Mouse (Mus musculus) kidney, embryonic 15.5 days (tissue): ENCODE measurements around the gene Exoc4. TPM values are rescaled to one million over a fixed set of nuclear protein-coding genes. Genes with fewer than 3 reads are reported as not detected.

Experiments
- ATAC-seq: fragments of 200-750 bp; cut with Nextera tagmentation; replicated peaks from 2 replicates; pipeline ENCODE4 v1.8.0; 2017; ENCODE audit warnings: moderate TSS enrichment; ENCODE audit not compliant: low FRiP score
- H3K27ac ChIP-seq: fragments of 300-500 bp; sonication (generic); 2 replicates; pipeline ENCODE4 v1.5.1; 2015; ENCODE audit warnings: mild to moderate bottlenecking, inconsistent platforms
- H3K27me3 ChIP-seq: fragments of 300-500 bp; sonication (generic); 2 replicates; pipeline ENCODE4 v1.6.1; 2015; ENCODE audit warnings: inconsistent platforms
- H3K36me3 ChIP-seq: fragments of 300-500 bp; sonication (generic); 2 replicates; pipeline ENCODE4 v1.6.1; 2015; ENCODE audit warnings: inconsistent platforms
- H3K4me1 ChIP-seq: fragments of 300-500 bp; sonication (generic); 2 replicates; pipeline ENCODE4 v1.6.1; 2015; ENCODE audit warnings: inconsistent platforms
- H3K4me2 ChIP-seq: fragments of 300-500 bp; sonication (generic); 2 replicates; pipeline ENCODE4 v1.6.1; 2015; ENCODE audit warnings: moderate library complexity, mild to moderate bottlenecking, inconsistent platforms
- H3K4me3 ChIP-seq: fragments of 300-500 bp; sonication (generic); replicated peaks from 2 replicates; pipeline ENCODE4 v1.5.1; 2015; ENCODE audit warnings: mild to moderate bottlenecking, inconsistent platforms
- H3K9ac ChIP-seq: fragments of 300-500 bp; sonication (generic); 2 replicates; pipeline ENCODE4 v1.6.1; 2015; ENCODE audit warnings: mild to moderate bottlenecking, inconsistent platforms
- H3K9me3 ChIP-seq: fragments of 300-500 bp; sonication (generic); replicated peaks from 2 replicates; pipeline ENCODE4 v1.6.1; 2016; ENCODE audit warnings: inconsistent platforms
- WGBS: fragments of 180-500 bp; shearing (Covaris S2); methylation state at CpG from one replicate; pipeline ENCODE4 v1.1.7; 2015; ENCODE audit warnings: mixed read lengths; 5-methylcytosine and 5-hydroxymethylcytosine counted together
- polyA plus RNA-seq: library from polyadenylated mRNA; unstranded; fragments of >200 nt; fragmentation: Nextera tagmentation; extraction: Ambion mirVana; gene quantifications from 2 replicates; pipeline ENCODE4 v1.2.1, GENCODE M21; 2015

The Exoc4 gene
- polyA plus RNA-seq, 1 experiment from 2014 or later, result 39.9 TPM

GRCm38 (mm10) chr6:33431207-33431787 is 182.4 kb downstream of the Exoc4 start:
- Histone ChIP-seq H3K4me2 (no peak overlapping the region), H3K36me3 (no peaks in the 10 kb centered on the region), H3K9ac (no peak overlapping the region), H3K27me3 (no peaks in the 10 kb centered on the region), H3K9me3 (no peaks in the 10 kb centered on the region), H3K27ac (no peak overlapping the region), H3K4me1 (0 out of 2 replicates have a peak, but pooled peaks cover 5% of the 10 kb centered on the region), H3K4me3 (no peak overlapping the region)
- WGBS, result 32% methylated on average over 4 of the region's 4 CpGs
- no peak for ATAC-seq

DNA sequence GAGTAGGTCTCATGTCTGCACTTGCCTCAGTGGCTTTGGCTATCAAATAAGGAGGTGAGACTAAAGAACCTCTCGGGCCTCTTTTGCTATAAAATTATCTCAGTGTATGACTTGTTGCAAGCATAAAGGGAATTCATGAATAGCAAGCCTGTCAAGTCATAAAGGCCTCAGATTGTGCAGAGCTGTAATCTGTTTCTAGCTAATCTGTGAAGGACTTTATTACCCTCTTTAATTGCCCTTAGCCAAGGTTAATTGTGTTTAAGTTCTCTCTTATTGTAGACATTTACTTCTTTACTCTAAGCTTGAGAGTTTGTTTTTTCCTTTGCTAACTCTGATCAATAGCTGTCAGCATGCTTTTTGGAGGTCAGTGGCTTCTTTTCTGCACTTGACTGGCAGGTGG is 191.6 kb downstream of the Exoc4 start:
- H3K36me3 ChIP-seq, result no peaks in the 10 kb centered on the region
- 55% methylated on average over 1 of the region's 1 CpGs for WGBS
- no peak overlapping the region for H3K4me2 ChIP-seq
- H3K27ac ChIP-seq, result no peak overlapping the region
- no peak for ATAC-seq
- no peaks in the 10 kb centered on the region for H3K4me1 ChIP-seq
- H3K4me3 ChIP-seq, result no peak overlapping the region
- no peak overlapping the region for H3K9ac ChIP-seq
- H3K27me3 ChIP-seq, result no peaks in the 10 kb centered on the region
- H3K9me3 ChIP-seq, result no peaks in the 10 kb centered on the region

DNA sequence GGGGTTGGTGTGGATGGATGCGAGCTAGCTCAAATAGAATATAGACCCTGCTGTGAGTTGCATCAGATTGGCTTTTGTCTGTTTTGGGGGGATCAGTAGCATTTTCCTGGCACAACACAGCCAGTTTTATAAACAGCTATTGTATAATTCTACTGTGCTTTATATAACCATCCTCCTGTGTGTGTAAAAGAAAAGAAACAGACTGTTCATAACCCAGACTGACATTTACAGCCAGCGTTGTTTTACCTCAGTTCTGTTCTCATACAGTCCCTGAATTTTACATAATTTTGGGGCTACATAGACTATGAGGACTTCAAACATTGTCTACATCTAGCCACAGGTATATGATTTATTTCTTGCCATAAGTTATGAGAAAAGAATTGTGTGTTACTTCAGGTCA is 204.9 kb downstream of the Exoc4 start:
- Histone ChIP-seq H3K36me3 (no peaks in the 10 kb centered on the region), H3K9me3 (no peaks in the 10 kb centered on the region), H3K27me3 (no peaks in the 10 kb centered on the region), H3K9ac (no peak overlapping the region), H3K4me1 (no peaks in the 10 kb centered on the region), H3K4me3 (no peak overlapping the region), H3K27ac (no peak overlapping the region), H3K4me2 (no peak overlapping the region)
- ATAC-seq, result no peak
- WGBS, result 83% methylated on average over 2 of the region's 2 CpGs

GRCm38 (mm10) chr6:33454354-33454753 is 205.5 kb downstream of the Exoc4 start:
- no peak overlapping the region for H3K4me2 ChIP-seq
- no peak overlapping the region for H3K9ac ChIP-seq
- H3K4me3 ChIP-seq, result no peak overlapping the region
- no peak overlapping the region for H3K27ac ChIP-seq
- no peaks in the 10 kb centered on the region for H3K9me3 ChIP-seq
- no peaks in the 10 kb centered on the region for H3K36me3 ChIP-seq
- WGBS, result 42% methylated on average over 2 of the region's 2 CpGs
- no peaks in the 10 kb centered on the region for H3K4me1 ChIP-seq
- no peaks in the 10 kb centered on the region for H3K27me3 ChIP-seq
- no peak for ATAC-seq

- WGBS, result 93% methylated on average over 1 of the region's 1 CpGs
- no peak overlapping the region for H3K4me3 ChIP-seq
- no peaks in the 10 kb centered on the region for H3K4me1 ChIP-seq
- no peaks in the 10 kb centered on the region for H3K27me3 ChIP-seq
- H3K4me2 ChIP-seq, result no peak overlapping the region
- H3K36me3 ChIP-seq, result no peaks in the 10 kb centered on the region
- no peak overlapping the region for H3K27ac ChIP-seq
- H3K9ac ChIP-seq, result no peak overlapping the region
- no peaks in the 10 kb centered on the region for H3K9me3 ChIP-seq
- ATAC-seq, result no peak
These were observed 206.4 kb downstream of the Exoc4 start for GRCm38 (mm10) chr6:33455238-33455637.

DNA sequence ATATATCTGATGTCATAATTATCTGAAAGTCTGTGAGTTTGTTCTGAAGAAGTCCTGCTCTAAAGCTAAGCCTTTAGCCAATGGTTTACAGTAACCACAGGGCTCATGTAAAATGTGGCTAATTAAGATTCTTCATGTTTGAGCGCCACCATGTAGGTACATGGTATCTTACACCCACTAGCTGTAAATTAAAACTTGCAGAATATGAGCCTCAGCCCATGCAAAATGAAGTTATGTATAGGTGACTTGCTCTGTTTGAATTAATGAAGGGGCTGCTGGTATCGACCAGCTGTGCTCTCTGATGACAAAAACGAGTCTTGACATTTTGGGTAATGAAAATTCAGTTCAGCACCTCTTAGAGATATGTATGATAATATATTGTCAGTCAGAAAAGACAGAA is 216.0 kb downstream of the Exoc4 start:
- Histone ChIP-seq H3K9ac (no peak overlapping the region), H3K9me3 (no peaks in the 10 kb centered on the region), H3K36me3 (no peaks in the 10 kb centered on the region), H3K27ac (no peak overlapping the region), H3K4me2 (no peak overlapping the region), H3K27me3 (no peaks in the 10 kb centered on the region), H3K4me3 (no peak overlapping the region), H3K4me1 (no peaks in the 10 kb centered on the region)
- ATAC-seq, result no peak
- WGBS, result 82% methylated on average over 3 of the region's 3 CpGs

GRCm38 (mm10) chr6:33465392-33465791 is 216.5 kb downstream of the Exoc4 start:
- ATAC-seq, result no peak
- WGBS, result 76% methylated on average over 3 of the region's 3 CpGs
- H3K36me3 ChIP-seq, result no peaks in the 10 kb centered on the region
- no peak overlapping the region for H3K4me2 ChIP-seq
- no peaks in the 10 kb centered on the region for H3K9me3 ChIP-seq
- H3K27me3 ChIP-seq, result no peaks in the 10 kb centered on the region
- H3K4me3 ChIP-seq, result no peak overlapping the region
- H3K9ac ChIP-seq, result no peak overlapping the region
- H3K27ac ChIP-seq, result no peak overlapping the region
- no peaks in the 10 kb centered on the region for H3K4me1 ChIP-seq

DNA sequence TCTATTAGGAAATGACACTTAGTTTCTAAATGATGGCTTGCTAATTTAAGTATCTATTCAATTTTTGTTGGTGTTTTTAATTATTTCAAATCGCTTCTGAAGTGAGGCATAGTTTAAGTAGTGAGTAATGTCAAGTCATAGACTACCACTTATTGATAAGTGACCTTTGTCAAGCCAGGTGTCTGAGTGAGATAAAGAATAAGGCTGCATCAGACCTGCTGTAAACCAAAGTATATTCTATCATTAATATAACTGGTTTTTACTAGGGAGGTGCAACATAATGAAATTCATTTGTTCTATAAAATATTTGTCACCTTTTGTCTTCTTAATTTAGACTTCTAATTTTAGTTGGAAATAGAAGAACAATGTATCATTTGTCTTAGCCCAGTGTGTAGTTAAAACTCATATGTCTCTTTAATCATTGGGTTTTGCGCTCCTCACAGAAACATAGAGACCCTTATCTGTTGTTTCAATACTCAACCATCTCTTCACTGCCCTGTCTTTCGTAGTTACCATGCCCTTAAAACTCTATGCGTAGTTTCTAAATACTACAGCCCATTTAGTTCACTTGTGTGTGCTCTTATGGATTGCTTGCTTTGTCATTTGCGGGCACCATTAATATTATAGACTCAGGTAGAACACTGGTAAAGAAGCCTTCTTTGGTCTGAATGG is 217.4 kb downstream of the Exoc4 start:
- H3K27me3 ChIP-seq, result no peaks in the 10 kb centered on the region
- H3K9ac ChIP-seq, result no peak overlapping the region
- H3K36me3 ChIP-seq, result no peaks in the 10 kb centered on the region
- H3K27ac ChIP-seq, result no peak overlapping the region
- no peak overlapping the region for H3K4me2 ChIP-seq
- ATAC-seq, result no peak
- H3K4me1 ChIP-seq, result no peaks in the 10 kb centered on the region
- H3K9me3 ChIP-seq, result no peaks in the 10 kb centered on the region
- 89% methylated on average over 5 of the region's 5 CpGs for WGBS
- H3K4me3 ChIP-seq, result no peak overlapping the region

DNA sequence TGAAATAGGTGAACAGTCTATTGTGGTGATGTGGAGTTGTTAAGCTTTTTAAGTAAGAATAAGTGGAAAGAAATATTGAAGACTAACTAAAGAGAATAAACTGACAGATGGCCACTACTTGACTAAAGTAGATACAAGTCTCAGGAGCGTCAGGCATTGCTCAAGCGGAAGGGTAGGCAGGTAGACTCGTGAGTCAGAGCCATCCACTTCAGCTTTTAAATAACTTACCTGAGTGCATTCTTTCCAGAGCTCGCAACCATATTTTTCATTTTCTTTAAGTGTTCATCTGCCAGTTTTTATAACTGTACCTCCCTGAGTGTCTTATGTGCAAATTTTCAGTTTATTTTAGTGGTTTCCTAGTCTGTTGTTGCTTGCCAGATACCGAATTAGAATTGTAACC is 219.6 kb downstream of the Exoc4 start:
- no peaks in the 10 kb centered on the region for H3K36me3 ChIP-seq
- no peak overlapping the region for H3K4me2 ChIP-seq
- 91% methylated on average over 5 of the region's 5 CpGs for WGBS
- no peak overlapping the region for H3K4me3 ChIP-seq
- no peaks in the 10 kb centered on the region for H3K9me3 ChIP-seq
- H3K9ac ChIP-seq, result no peak overlapping the region
- H3K27ac ChIP-seq, result no peak overlapping the region
- ATAC-seq, result no peak
- no peaks in the 10 kb centered on the region for H3K27me3 ChIP-seq
- H3K4me1 ChIP-seq, result no peaks in the 10 kb centered on the region

- H3K27ac ChIP-seq, result no peak overlapping the region
- H3K4me1 ChIP-seq, result no peaks in the 10 kb centered on the region
- no peak overlapping the region for H3K9ac ChIP-seq
- H3K27me3 ChIP-seq, result no peaks in the 10 kb centered on the region
- H3K36me3 ChIP-seq, result no peaks in the 10 kb centered on the region
- no peaks in the 10 kb centered on the region for H3K9me3 ChIP-seq
- H3K4me3 ChIP-seq, result no peak overlapping the region
- no peak overlapping the region for H3K4me2 ChIP-seq
- ATAC-seq, result no peak
- 85% methylated on average over 2 of the region's 2 CpGs for WGBS
These were observed 227.2 kb downstream of the Exoc4 start for GRCm38 (mm10) chr6:33476134-33476533.

DNA sequence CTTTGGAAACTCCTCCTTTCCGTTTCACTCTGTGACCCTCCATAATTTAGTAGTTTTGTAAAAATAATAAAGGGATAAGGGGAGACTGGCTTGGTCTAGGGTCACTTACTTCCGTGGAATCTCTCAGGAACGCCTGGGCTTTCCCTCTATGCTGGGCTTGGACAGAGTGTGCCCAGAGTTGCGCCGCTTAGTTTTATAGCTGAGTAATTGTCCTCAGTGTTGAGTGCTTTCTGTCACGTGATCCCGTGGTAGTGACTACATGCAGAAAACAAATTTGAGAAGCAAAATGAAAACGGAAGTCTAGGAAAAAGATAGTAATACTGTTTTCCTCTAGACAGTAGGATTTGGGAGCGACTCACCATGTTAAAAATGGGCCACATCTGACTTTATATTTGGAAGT is 235.7 kb downstream of the Exoc4 start:
- peaks cover 5% of the 10 kb centered on the region; the same call in 1 of the 2 replicates for H3K4me1 ChIP-seq
- no peaks in the 10 kb centered on the region for H3K9me3 ChIP-seq
- no peak overlapping the region for H3K27ac ChIP-seq
- no peak overlapping the region for H3K4me2 ChIP-seq
- ATAC-seq, result no peak
- no peak overlapping the region for H3K9ac ChIP-seq
- no peaks in the 10 kb centered on the region for H3K36me3 ChIP-seq
- H3K4me3 ChIP-seq, result no peak overlapping the region
- no peaks in the 10 kb centered on the region for H3K27me3 ChIP-seq
- WGBS, result 44% methylated on average over 9 of the region's 9 CpGs

DNA sequence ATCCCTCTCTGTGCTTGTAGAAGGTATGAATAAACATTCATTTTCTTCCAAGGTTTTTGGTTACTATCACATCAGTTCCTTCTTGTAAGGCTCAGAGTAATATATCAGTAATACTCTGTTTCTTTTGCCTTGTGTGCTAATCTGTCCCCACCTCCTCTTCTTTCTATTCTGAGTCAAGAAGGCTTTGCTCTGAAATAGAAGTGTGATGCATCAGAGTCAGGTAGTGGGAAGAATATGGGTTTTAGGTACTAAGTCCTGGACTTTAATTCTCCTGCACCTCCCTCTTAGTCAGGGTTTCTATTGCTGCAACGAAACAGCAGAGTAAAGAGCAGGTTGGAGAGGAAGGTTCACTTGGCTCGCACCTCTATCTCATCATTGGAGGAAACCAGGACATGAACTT is 240.9 kb downstream of the Exoc4 start:
- no peaks in the 10 kb centered on the region for H3K4me1 ChIP-seq
- no peaks in the 10 kb centered on the region for H3K36me3 ChIP-seq
- WGBS, result 84% methylated on average over 2 of the region's 2 CpGs
- H3K4me3 ChIP-seq, result no peak overlapping the region
- H3K27ac ChIP-seq, result no peak overlapping the region
- no peaks in the 10 kb centered on the region for H3K27me3 ChIP-seq
- no peak overlapping the region for H3K4me2 ChIP-seq
- no peaks in the 10 kb centered on the region for H3K9me3 ChIP-seq
- no peak overlapping the region for H3K9ac ChIP-seq
- ATAC-seq, result no peak
